Mouse (Mus musculus) retina, adult 2 months (tissue): ENCODE data around the gene Bid.

Experiments used
- DNase-seq: peaks from one replicate; pipeline ENCODE4 v3.0.0-alpha.2; 2012; ENCODE audit warnings: low read depth, low spot score

Gene Bid

DNA sequence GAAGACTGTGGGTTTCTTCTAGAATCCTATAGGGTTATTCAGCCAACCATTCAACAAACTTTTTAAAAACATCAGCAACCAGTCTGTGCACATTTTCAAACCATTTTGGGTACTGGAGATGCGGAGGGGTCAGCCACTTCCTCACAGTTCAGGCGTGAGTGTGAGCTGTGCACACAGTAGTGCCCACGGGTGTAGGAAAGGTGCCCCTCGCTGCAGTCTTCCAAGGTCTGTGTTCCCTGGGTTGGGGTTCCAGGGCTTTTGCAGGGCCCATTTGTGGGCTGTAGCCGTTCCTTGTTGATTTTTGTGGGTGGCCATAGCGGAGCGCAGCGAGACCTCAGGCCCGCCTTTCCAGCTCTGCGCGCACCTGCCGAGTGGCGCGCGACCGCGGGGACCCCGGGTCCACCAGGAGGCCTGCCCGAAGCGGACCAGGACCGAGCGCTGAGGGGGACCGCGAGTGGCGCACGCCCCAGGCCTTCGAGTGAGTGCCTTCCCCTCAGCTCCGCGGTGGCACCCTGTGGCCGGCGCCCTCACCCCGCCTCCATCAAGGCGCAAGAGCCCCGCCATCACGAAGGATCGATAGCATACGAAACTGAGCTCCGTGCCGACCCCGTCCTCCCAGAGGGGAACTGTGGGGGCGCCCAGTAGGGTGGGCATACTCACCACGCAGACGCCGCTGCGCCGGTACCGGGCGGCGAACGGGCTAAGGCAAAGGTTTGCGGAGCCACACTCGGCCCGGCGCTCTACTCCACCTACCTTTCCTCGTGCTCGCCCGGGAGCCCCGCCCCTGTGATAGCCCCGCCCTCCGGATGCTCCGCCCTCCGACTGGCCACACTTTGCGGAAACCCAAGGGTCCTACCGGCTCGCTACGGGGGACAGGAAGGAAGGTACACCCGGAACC lies at the start of gene Bid:
Gene Bid (minus strand): TSS at position 780 of the 898 bp plus-strand sequence.
- no peak for DNase-seq

DNA sequence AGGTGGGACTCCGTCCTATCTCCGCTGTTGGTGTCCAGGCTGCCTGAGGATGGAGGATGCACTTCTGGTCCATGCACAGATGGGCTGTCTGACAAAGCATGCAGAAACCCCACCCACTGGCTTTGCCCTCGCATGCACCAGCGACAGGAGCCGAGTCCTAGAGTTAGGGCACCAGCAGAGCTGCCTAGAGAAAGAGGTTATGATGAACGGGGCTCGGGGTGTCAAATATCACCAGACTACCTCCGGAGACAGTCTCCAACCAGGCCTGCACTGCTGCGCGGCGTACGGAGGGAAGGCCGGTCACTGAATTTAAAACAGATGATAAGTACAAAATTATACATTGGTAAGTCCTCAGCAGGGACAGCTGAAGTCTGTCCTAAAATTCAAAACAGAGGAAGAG lies 49.2 kb upstream of the Bid start:
- DNase-seq, result no peak

DNA sequence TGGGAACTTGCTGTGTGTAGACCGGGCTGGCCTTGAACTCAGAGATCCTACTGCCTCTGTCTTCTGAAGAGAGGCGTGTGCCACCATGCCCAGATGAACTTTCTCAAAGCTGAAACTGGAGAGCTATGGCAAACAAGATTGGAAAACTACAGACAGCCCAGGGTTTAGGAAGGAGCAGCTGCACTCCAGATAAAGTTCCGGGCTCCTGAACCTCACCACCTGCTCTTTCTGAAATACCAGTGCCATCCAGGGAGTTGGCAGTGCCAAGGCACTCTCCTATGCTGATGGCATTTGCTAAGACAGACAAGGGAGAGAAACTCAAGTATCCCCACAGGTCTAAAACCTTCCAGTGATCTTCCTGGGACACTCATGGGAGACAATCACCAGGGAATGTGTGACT lies 47.5 kb upstream of the Bid start:
- DNase-seq, result no peak

GRCm38 (mm10) chr6:120960338-120961030 lies 43.8 kb upstream of the Bid start:
- DNase-seq, result no peak

- DNase-seq, result no peak
Observed at GRCm38 (mm10) chr6:120957331-120957730, 40.7 kb upstream of the Bid start.

GRCm38 (mm10) chr6:120956259-120957161 lies 39.9 kb upstream of the Bid start:
- DNase-seq, result no peak

DNA sequence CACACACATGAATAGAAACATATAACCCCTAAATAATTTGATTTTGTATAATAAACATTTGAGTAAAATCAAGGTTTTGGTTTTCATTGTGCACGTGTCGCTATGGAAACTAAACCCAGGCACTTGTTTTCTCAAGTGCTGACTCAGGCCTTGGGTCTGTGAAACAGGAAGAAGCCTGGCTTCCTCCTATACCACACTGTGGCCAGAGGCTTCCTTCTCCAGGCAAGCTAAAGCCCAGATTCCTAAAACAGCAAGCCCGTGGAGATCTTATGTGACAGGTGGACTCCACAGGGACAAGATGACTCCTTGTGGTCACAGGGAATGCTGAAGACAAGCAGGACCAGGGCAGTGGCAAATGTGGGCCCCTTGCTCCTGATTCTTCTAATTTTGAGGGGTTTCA lies 38.6 kb upstream of the Bid start:
- DNase-seq, result no peak

- no peak for DNase-seq
Observed at GRCm38 (mm10) chr6:120954241-120954640, 37.6 kb upstream of the Bid start.

DNA sequence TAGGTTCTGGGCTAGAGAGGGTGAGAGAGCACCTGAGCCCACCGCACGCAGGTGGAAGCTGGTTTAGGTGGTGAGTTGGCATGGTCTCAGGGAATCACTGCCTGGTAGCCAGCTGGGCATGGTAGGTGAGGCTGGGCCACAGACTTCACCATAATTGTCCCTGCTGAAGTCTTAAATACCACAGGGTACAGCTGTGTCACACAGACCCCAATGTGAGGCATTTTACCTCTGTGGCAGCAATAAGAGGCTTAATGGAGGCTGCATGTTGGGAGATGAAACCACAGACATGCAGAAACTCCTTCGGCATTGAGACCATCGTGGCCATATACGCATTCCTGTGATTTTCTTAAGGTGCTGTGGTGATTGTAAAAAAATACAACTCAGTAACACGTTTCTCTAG lies 35.8 kb upstream of the Bid start:
- DNase-seq, result no peak

DNA sequence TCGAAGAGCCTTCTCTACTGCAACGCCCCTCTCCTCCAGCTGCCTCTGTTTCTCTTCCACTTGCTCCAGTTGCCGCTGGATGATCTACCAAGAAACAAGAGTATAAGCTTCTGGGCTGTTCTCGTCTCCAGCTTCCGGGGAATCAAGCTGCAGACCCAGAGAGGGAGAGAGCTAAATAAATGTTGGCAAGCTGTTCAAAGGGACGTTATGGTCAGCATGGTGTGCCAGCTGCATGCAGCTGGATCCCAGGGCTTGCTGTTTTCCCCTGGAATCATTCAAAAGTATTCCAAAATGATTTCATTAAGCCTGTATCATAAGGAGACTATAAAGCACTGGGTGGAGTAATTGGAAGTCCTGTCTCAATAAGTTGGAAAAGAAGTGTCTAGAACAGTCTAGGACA lies 34.7 kb upstream of the Bid start:
- no peak for DNase-seq

DNA sequence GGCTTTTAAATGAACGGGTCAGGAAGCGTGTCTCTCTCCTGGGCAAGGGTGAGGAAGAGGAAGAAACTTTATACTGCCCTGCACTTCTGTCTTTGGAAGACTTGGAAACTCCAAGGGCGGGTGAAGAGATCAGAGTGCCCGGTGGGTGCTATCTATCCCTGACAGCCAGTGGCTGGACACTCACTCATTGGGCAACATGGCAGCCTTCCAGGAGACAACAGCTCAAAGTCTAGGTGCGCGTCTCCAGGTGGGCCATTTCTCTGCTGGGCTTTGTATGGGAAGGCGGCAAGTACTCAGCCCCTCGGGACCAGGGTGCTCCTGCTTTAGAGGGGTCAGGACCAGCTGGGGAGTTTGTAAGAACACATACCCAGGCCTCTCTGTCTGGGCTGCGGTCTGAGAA lies 28.9 kb upstream of the Bid start:
- no peak for DNase-seq

DNA sequence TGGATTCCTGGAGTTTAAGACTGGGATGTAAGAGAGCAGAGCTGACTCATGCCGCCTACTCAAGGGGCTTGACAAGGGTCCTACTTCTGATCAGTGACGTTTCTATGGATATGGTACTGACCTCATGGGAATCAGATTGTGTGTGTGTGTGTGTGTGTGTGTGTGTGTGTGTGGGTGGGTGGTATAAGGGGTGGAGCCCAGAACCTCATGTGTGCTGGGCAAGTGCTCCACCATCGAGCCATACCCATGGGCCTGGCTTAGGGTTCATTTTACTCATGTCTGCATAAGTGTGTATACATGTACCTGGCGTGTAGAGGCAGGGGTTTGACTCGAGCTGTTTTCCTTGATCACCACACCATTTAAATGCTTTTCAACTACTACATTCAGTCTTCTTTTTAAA lies 27.3 kb upstream of the Bid start:
- no peak for DNase-seq

DNA sequence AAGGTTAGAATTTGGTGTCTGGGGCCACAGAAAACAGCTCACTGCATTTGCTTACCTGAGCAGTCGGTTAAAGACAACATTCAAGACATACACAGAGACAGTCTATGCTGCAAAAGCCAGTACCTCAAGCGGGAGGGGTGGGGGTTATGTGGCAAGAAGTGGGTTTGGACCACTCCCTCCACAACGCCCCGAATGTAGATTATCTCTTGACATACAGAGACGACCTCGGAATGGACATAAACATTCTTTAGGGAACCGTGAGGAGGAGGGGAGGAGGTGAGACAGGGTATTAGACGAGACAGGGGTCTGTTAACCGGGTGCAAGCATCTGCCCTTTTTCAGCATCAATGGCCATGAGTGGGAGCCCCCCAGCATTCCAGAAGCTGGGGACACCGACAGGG lies 26.9 kb upstream of the Bid start:
- DNase-seq, result no peak

GRCm38 (mm10) chr6:120943079-120943478 lies 26.4 kb upstream of the Bid start:
- DNase-seq, result no peak

- no peak for DNase-seq
Observed at GRCm38 (mm10) chr6:120941575-120941974, 24.9 kb upstream of the Bid start.

GRCm38 (mm10) chr6:120941084-120941481 lies 24.4 kb upstream of the Bid start:
- no peak for DNase-seq

DNA sequence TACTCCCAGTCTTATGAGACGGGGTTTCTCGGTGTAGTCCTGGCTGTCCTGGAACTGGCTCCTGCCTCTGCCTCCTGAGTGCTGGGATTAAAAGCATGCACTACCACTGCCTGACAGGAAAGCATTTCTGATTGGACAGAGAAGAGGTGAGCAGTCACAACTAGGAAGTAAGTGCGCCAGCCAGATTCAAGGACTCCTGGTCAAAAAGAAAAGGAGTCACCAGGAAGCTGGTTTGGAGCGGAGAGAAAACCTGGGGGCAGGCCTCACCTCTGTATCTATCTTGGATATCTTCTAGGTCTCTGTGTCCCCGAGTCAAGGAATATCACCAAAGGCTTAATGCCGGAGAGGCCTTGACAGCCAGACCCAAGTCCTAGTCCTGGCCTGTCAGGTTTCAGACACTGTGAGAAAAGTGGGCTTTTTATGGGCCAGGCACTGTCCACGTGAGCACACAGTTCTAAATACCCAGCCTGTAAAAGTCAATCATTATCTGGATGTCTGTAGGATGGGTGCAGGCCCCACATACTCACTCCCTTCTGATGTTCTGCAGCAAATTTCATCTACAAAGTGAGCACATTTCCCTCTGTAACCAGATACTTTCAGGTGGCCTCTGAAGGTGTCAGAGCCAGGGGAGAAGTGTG lies 23.9 kb upstream of the Bid start:
- DNase-seq, result no peak

GRCm38 (mm10) chr6:120939783-120940182 lies 23.1 kb upstream of the Bid start:
- no peak for DNase-seq

GRCm38 (mm10) chr6:120938763-120939450 lies 22.3 kb upstream of the Bid start:
- no peak for DNase-seq

GRCm38 (mm10) chr6:120937999-120938608 lies 21.5 kb upstream of the Bid start:
- no peak for DNase-seq
